Mouse (Mus musculus) testis, adult 2 months (tissue): ENCODE measurements around the gene Nudt6.

Experiments used
- CTCF ChIP-seq: fragments of 200-500 bp; IDR thresholded peaks from 2 replicates; pipeline ENCODE4 v1.5.1; 2012; ENCODE audit warnings: low read depth, mild to moderate bottlenecking, inconsistent platforms, low read length, moderate library complexity; ENCODE audit not compliant: control insufficient read depth, insufficient read depth, insufficient replicate concordance
- POLR2A ChIP-seq: fragments of 200-500 bp; IDR thresholded peaks from 2 replicates; pipeline ENCODE4 v1.6.1; 2012; ENCODE audit warnings: low read depth, mild to moderate bottlenecking, inconsistent platforms, low read length, moderate library complexity; ENCODE audit not compliant: control insufficient read depth

- no peak for TF ChIP-seq POLR2A
- no peak for TF ChIP-seq CTCF
These were observed 1.2 kb upstream of the Nudt6 start for GRCm38 (mm10) chr3:37421179-37421578.
